Mouse (Mus musculus) midbrain, postnatal 0 days (tissue): ENCODE measurements around the gene Usp19. TPM values are rescaled to one million over a fixed set of nuclear protein-coding genes. Genes with fewer than 3 reads are reported as not detected.

Experiments used
- ATAC-seq: fragments of 200-750 bp; cut with Nextera tagmentation; 2 replicates; pipeline ENCODE4 v1.8.0; 2017; ENCODE audit warnings: moderate number of reproducible peaks, mild to moderate bottlenecking, moderate TSS enrichment, moderate library complexity; ENCODE audit not compliant: low FRiP score
- DNase-seq: peaks from one replicate; pipeline ENCODE4 v3.0.0-alpha.2; 2015; ENCODE audit warnings: low spot score
- H3K27ac ChIP-seq: fragments of 300-500 bp; sonication (generic); 2 replicates; pipeline ENCODE4 v1.5.1; 2014; ENCODE audit warnings: low read depth, mild to moderate bottlenecking, low read length, mixed read lengths
- H3K27me3 ChIP-seq: fragments of 300-500 bp; sonication (generic); 2 replicates; pipeline ENCODE4 v1.6.1; 2014; ENCODE audit warnings: low read length, control low read depth, mixed read lengths; ENCODE audit not compliant: insufficient read depth
- H3K36me3 ChIP-seq: fragments of 300-500 bp; sonication (generic); 2 replicates; pipeline ENCODE4 v1.6.1; 2014; ENCODE audit warnings: low read length, control low read depth, mixed read lengths; ENCODE audit not compliant: insufficient read depth
- H3K4me1 ChIP-seq: fragments of 300-500 bp; sonication (generic); 2 replicates; pipeline ENCODE4 v1.6.1; 2014; ENCODE audit warnings: mild to moderate bottlenecking, control low read depth, antibody characterized with exemption, low read length, mixed read lengths; ENCODE audit not compliant: insufficient read depth
- H3K4me2 ChIP-seq: fragments of 300-500 bp; sonication (generic); 2 replicates; pipeline ENCODE4 v1.6.1; 2014; ENCODE audit warnings: low read depth, mild to moderate bottlenecking, low read length, mixed read lengths; ENCODE audit not compliant: poor library complexity, severe bottlenecking
- H3K4me3 ChIP-seq: fragments of 300-500 bp; sonication (generic); 2 replicates; pipeline ENCODE4 v1.5.1; 2014; ENCODE audit warnings: low read depth, mild to moderate bottlenecking, low read length, moderate library complexity
- H3K9ac ChIP-seq: fragments of 300-500 bp; sonication (generic); replicated peaks from 2 replicates; pipeline ENCODE4 v1.6.1; 2014; ENCODE audit warnings: mild to moderate bottlenecking, low read length, moderate library complexity, mixed read lengths; ENCODE audit not compliant: poor library complexity, severe bottlenecking
- H3K9me3 ChIP-seq: fragments of 300-500 bp; sonication (generic); 2 replicates; pipeline ENCODE4 v1.6.1; 2016; ENCODE audit warnings: low read length, control low read depth
- CTCF ChIP-seq: IDR thresholded peaks from 2 replicates; pipeline ENCODE4 v1.5.1; 2016; ENCODE audit warnings: antibody characterized with exemption, mild to moderate bottlenecking
- WGBS: fragments of 180-500 bp; shearing (Covaris S2); extraction: QIAGEN DNeasy Blood & Tissue Kit; methylation state at CpG from one replicate; pipeline ENCODE4 v1.1.7; 2014; 5-methylcytosine and 5-hydroxymethylcytosine counted together
- polyA plus RNA-seq: library from polyadenylated mRNA; unstranded; fragments of >200 nt; fragmentation: Nextera tagmentation; extraction: Ambion mirVana; gene quantifications from 2 replicates; pipeline ENCODE4 v1.2.1, GENCODE M21; 2015
- total RNA-seq: library from RNA; depleted of rRNA; stranded (reverse); fragments of >200 nt; gene quantifications from 2 replicates; pipeline ENCODE4 v1.2.3, GENCODE M21; 2014

Gene Usp19
- total and polyA plus RNA-seq, 2 experiments from 2014 or later = 50.7 to 113 TPM

- H3K27me3 ChIP-seq = no peaks in the 10 kb centered on the region
- 90% methylated on average over 17 of the region's 17 CpGs for WGBS
Observed at GRCm38 (mm10) chr9:108488403-108488802, 2.0 kb upstream of the Usp19 start.

DNA sequence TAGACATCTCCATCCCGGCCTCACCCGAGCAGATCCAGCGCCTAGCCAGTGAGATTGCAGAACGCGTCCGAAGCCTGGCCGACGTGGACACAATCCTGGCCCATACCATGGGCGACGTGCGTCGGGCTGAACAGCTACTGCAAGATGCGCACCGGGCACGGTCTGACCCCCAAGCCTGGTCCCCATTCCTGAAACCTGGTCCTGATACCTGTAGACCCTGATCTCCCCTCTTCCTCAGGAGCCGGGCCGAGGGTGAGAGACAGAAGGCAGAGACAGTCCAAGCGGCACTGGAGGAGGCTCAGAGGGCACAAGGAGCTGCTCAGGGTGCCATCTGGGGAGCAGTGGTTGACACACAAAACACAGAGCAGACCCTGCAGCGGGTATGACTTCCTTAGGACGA lies 1.2 kb upstream of the Usp19 start:
- WGBS = 98% methylated on average over 20 of the region's 20 CpGs
- 0 out of 2 replicates have a peak, but pooled peaks cover 9% of the 10 kb centered on the region for H3K4me1 ChIP-seq
- no peaks in the 10 kb centered on the region for H3K27me3 ChIP-seq

More at GRCm38 (mm10) chr9:108488403-108488802, 2.0 kb upstream of the Usp19 start:
- TF ChIP-seq CTCF = no peak
- DNase-seq = no peak
- no peak for ATAC-seq
- Histone ChIP-seq H3K9me3 (no peaks in the 10 kb centered on the region), H3K4me1 (0 out of 2 replicates have a peak, but pooled peaks cover 9% of the 10 kb centered on the region), H3K36me3 (peaks cover 10% of the 10 kb centered on the region), H3K4me2 (no peak overlapping the region), H3K27ac (no peak overlapping the region), H3K4me3 (no peak overlapping the region), H3K9ac (no peak overlapping the region)

GRCm38 (mm10) chr9:108489702-108490558 lies 472 bp upstream of the Usp19 start:
- Histone ChIP-seq H3K36me3 (peaks cover 26% of the 10 kb centered on the region), H3K4me3 (peak overlapping the region; percentile 96), H3K4me1 (0 out of 2 replicates have a peak, but pooled peaks cover 9% of the 10 kb centered on the region), H3K9ac (peak overlapping the region; percentile 84), H3K9me3 (no peaks in the 10 kb centered on the region), H3K4me2 (peak overlapping the region; percentile 57), H3K27me3 (no peaks in the 10 kb centered on the region), H3K27ac (peak overlapping the region; percentile 97)
- TF ChIP-seq CTCF = no peak
- DNase-seq (no peak), ATAC-seq (peak; percentile 1; the same call in 1 of the 2 replicates)
- 65% methylated on average over 26 of the region's 26 CpGs for WGBS

More for the DNA sequence above, 1.2 kb upstream of the Usp19 start:
- TF ChIP-seq CTCF = no peak
- no peak overlapping the region for H3K4me2 ChIP-seq
- no peak overlapping the region for H3K9ac ChIP-seq
- H3K9me3 ChIP-seq = no peaks in the 10 kb centered on the region
- H3K36me3 ChIP-seq = peaks cover 18% of the 10 kb centered on the region
- ATAC-seq (no peak), DNase-seq (no peak)
- H3K27ac ChIP-seq = no peak overlapping the region
- H3K4me3 ChIP-seq = no peak overlapping the region

- Histone ChIP-seq H3K9ac (peak overlapping the region; percentile 84), H3K4me3 (peak overlapping the region; percentile 96), H3K27ac (peak overlapping the region; percentile 97), H3K4me1 (0 out of 2 replicates have a peak, but pooled peaks cover 9% of the 10 kb centered on the region), H3K4me2 (peak overlapping the region; percentile 57), H3K36me3 (peaks cover 38% of the 10 kb centered on the region), H3K9me3 (no peaks in the 10 kb centered on the region), H3K27me3 (no peaks in the 10 kb centered on the region)
- TF ChIP-seq CTCF = no peak
- ATAC-seq (no peak), DNase-seq (no peak)
- WGBS = 10% methylated on average over 12 of the region's 12 CpGs
Observed at GRCm38 (mm10) chr9:108491286-108491580, 831 bp downstream of the Usp19 start.

DNA sequence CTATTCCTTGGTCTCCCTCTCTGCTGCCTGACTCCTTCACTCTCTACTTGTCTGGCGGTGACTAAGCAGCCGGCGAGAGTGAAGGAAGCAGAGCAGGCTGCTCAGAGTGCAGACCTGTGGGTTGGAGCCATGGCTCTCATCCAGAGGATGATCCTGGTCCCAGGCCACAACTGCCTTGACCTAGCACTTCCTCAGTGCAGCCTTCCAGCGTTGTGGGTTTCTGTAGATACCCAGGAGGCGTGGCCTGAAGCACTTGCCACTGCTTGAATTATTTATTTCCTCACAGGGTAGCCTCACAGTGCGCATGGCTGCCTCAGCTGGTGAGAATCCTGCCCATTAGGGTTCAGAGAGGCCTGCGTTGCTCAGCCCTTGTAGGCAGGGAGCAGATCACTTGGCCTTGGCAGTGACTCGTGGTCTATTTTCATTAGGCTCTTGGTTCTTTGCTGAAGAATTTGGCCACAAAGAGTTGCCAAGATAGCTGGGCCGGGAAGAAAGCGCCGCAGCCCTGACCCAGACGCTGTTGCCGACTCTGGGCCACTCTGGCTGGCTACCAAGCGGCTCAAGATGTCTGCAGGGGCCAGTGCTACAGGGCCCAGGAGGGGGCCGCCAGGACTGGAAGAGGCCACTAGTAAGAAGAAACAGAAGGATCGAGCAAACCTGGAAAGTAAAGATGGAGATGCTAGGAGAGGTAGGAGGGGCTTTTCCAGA lies 1.8 kb downstream of the Usp19 start:
- ATAC-seq = no peak
- no peak for TF ChIP-seq CTCF
- DNase-seq = no peak
- Histone ChIP-seq H3K9ac (0 out of 2 replicates have a peak overlapping the region, but pooled peaks have one; percentile 84), H3K36me3 (peaks cover 47% of the 10 kb centered on the region), H3K9me3 (no peaks in the 10 kb centered on the region), H3K27ac (no peak overlapping the region), H3K4me2 (peak overlapping the region; percentile 57), H3K4me3 (peak overlapping the region; percentile 96), H3K4me1 (0 out of 2 replicates have a peak, but pooled peaks cover 9% of the 10 kb centered on the region), H3K27me3 (no peaks in the 10 kb centered on the region)
- WGBS = 82% methylated on average over 16 of the region's 16 CpGs
